Mouse (Mus musculus): ENCODE results near the gene Greb1. TPM values are rescaled to one million over a fixed set of nuclear protein-coding genes. Genes with fewer than 3 reads are reported as not detected.

Gene Greb1
- polyA plus RNA-seq, 2 experiments: 0.41 to 1.1 TPM

DNA sequence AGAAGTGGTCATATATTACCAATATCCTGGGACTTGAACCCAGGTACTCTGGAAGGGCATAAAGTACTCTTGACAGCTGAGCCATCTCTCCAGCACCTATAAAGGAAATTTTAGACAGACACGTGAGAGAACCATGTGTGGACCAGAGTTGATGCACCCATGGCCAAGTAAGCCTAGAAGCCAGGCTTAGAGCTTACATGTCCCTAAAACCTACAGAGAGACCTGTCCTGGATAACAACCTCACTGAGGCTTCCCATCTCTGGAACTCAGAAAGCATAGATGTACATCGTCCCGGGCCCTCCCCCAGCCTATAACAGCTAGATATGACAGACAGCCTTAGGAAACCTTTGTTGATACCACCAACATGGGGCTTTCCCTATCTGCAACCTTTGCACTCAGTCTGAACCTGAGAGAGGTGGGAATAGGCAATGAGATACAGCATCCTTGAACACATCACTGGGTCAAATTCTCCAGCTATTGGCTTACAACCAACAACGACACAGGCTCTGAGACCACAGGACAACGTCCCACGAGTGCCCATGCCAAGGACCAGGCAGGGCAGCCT is 31.0 kb downstream of the Greb1 start:
- ATAC-seq (ENCODE audit: insufficient read depth): peak; percentile 61; the same call in 1 of the 2 replicates
- 57% methylated on average over 6 of the region's 6 CpGs for WGBS (ENCODE audit: insufficient replicate concordance)
- H3K9ac ChIP-seq (replicated peaks): no peak overlapping the region
- H3K27ac ChIP-seq: no peak overlapping the region
- no peak for TF ChIP-seq EP300 (IDR thresholded peaks at IDR 0.05; ENCODE audit: low read depth)
- TF ChIP-seq CTCF (IDR thresholded peaks at IDR 0.05; ENCODE audit: low read depth): no peak
- no peak overlapping the region for H3K4me2 ChIP-seq (ENCODE audit: low read depth)
- H3K36me3 ChIP-seq (replicated peaks; ENCODE audit: control insufficient read depth, insufficient read depth, low read depth): no peaks in the 10 kb centered on the region
- DNase-seq (ENCODE audit: low read depth in 3 of 3, low spot score in 3 of 3): peak in 1 of 3 experiments; percentile 9
- peaks cover 0 to 4% of the 10 kb centered on the region in 2 experiments; a peak in 1 of 4 replicates for H3K4me1 ChIP-seq (replicated peaks; ENCODE audit: control insufficient read depth in 2 of 2, insufficient read depth in 2 of 2, low read length in 1 of 2)
- no peaks in the 10 kb centered on the region for H3K9me3 ChIP-seq (ENCODE audit: control insufficient read depth, low read length)
- no peaks in the 10 kb centered on the region for H3K27me3 ChIP-seq (ENCODE audit: control insufficient read depth, insufficient read depth, low read length)
- H3K4me3 ChIP-seq (ENCODE audit: insufficient read depth in 1 of 2, low read depth in 2 of 2, low read length in 2 of 2): no peak overlapping the region

DNA sequence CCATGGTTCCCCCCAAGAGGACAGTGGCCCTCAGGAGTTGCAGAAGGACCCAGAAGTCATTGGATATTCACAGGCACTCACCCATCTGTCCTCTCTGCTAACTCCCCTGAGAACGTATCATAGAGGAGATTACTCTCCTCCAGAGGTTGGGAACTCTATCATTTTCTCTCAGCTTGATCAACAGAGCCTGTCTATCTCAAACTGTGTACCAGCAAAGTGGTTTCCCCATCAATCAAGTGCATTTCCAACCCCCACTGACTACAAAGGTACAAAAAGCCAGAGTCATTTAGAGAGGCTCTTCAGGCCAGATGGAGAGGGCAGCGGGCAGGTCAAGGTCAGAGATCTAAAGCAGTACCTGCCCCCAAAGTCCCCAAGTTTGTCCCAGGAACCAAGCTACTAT is 32.0 kb downstream of the Greb1 start:
- DNase-seq (ENCODE audit: low read depth in 3 of 3, low spot score in 3 of 3) (peak in 1 of 3 experiments; percentile 3), ATAC-seq (ENCODE audit: insufficient read depth) (no peak)

GRCm38 (mm10) chr12:16768251-16768650 is 32.4 kb downstream of the Greb1 start:
- Histone ChIP-seq H3K9me3 (ENCODE audit: control insufficient read depth, low read length) (no peaks in the 10 kb centered on the region), H3K36me3 (replicated peaks; ENCODE audit: control insufficient read depth, insufficient read depth, low read depth) (no peaks in the 10 kb centered on the region), H3K4me1 (replicated peaks; ENCODE audit: control insufficient read depth in 2 of 2, insufficient read depth in 2 of 2, low read length in 1 of 2) (peaks cover 0 to 4% of the 10 kb centered on the region in 2 experiments; a peak in 1 of 4 replicates), H3K27me3 (ENCODE audit: control insufficient read depth, insufficient read depth, low read length) (no peaks in the 10 kb centered on the region), H3K4me2 (ENCODE audit: low read depth) (no peak overlapping the region), H3K9ac (replicated peaks) (no peak overlapping the region), H3K27ac (no peak overlapping the region), H3K4me3 (ENCODE audit: insufficient read depth in 1 of 2, low read depth in 2 of 2, low read length in 2 of 2) (no peak overlapping the region)
- no peak for DNase-seq (ENCODE audit: low read depth in 3 of 3, low spot score in 3 of 3)
- 47% methylated on average over 3 of the region's 3 CpGs for WGBS (ENCODE audit: insufficient replicate concordance)
- TF ChIP-seq CTCF (IDR thresholded peaks at IDR 0.05; ENCODE audit: low read depth) (no peak), EP300 (IDR thresholded peaks at IDR 0.05; ENCODE audit: low read depth) (no peak)
- no peak for ATAC-seq (ENCODE audit: insufficient read depth)

More for the DNA sequence above, 32.0 kb downstream of the Greb1 start:
- WGBS (ENCODE audit: insufficient replicate concordance): 25% methylated on average over 2 of the region's 2 CpGs
- H3K27ac ChIP-seq: no peak overlapping the region
- H3K9ac ChIP-seq (replicated peaks): no peak overlapping the region
- H3K36me3 ChIP-seq (replicated peaks; ENCODE audit: control insufficient read depth, insufficient read depth, low read depth): no peaks in the 10 kb centered on the region
- no peaks in the 10 kb centered on the region for H3K9me3 ChIP-seq (ENCODE audit: control insufficient read depth, low read length)
- no peak overlapping the region for H3K4me3 ChIP-seq (ENCODE audit: insufficient read depth in 1 of 2, low read depth in 2 of 2, low read length in 2 of 2)
- peaks cover 0 to 4% of the 10 kb centered on the region in 2 experiments; a peak in 1 of 4 replicates for H3K4me1 ChIP-seq (replicated peaks; ENCODE audit: control insufficient read depth in 2 of 2, insufficient read depth in 2 of 2, low read length in 1 of 2)
- no peak for TF ChIP-seq CTCF (IDR thresholded peaks at IDR 0.05; ENCODE audit: low read depth)
- TF ChIP-seq EP300 (IDR thresholded peaks at IDR 0.05; ENCODE audit: low read depth): no peak
- no peaks in the 10 kb centered on the region for H3K27me3 ChIP-seq (ENCODE audit: control insufficient read depth, insufficient read depth, low read length)
- no peak overlapping the region for H3K4me2 ChIP-seq (ENCODE audit: low read depth)

GRCm38 (mm10) chr12:16764776-16765445 is 35.8 kb downstream of the Greb1 start:
- no peak overlapping the region for H3K27ac ChIP-seq
- no peak overlapping the region for H3K9ac ChIP-seq (replicated peaks)
- H3K4me1 ChIP-seq (replicated peaks; ENCODE audit: control insufficient read depth in 2 of 2, insufficient read depth in 2 of 2, low read length in 1 of 2): peaks cover 0 to under 1% of the 10 kb centered on the region in 2 experiments; a peak in 1 of 4 replicates
- H3K27me3 ChIP-seq (ENCODE audit: control insufficient read depth, insufficient read depth, low read length): no peaks in the 10 kb centered on the region
- no peaks in the 10 kb centered on the region for H3K9me3 ChIP-seq (ENCODE audit: control insufficient read depth, low read length)
- WGBS (ENCODE audit: insufficient replicate concordance): 65% methylated on average over 12 of the region's 12 CpGs
- H3K36me3 ChIP-seq (replicated peaks; ENCODE audit: control insufficient read depth, insufficient read depth, low read depth): no peaks in the 10 kb centered on the region
- H3K4me2 ChIP-seq (ENCODE audit: low read depth): no peak overlapping the region
- DNase-seq (ENCODE audit: low read depth in 3 of 3, low spot score in 3 of 3) (no peak), ATAC-seq (ENCODE audit: insufficient read depth) (no peak)
- no peak for TF ChIP-seq EP300 (IDR thresholded peaks at IDR 0.05; ENCODE audit: low read depth)
- TF ChIP-seq CTCF (IDR thresholded peaks at IDR 0.05; ENCODE audit: low read depth): no peak
- no peak overlapping the region for H3K4me3 ChIP-seq (ENCODE audit: insufficient read depth in 1 of 2, low read depth in 2 of 2, low read length in 2 of 2)

DNA sequence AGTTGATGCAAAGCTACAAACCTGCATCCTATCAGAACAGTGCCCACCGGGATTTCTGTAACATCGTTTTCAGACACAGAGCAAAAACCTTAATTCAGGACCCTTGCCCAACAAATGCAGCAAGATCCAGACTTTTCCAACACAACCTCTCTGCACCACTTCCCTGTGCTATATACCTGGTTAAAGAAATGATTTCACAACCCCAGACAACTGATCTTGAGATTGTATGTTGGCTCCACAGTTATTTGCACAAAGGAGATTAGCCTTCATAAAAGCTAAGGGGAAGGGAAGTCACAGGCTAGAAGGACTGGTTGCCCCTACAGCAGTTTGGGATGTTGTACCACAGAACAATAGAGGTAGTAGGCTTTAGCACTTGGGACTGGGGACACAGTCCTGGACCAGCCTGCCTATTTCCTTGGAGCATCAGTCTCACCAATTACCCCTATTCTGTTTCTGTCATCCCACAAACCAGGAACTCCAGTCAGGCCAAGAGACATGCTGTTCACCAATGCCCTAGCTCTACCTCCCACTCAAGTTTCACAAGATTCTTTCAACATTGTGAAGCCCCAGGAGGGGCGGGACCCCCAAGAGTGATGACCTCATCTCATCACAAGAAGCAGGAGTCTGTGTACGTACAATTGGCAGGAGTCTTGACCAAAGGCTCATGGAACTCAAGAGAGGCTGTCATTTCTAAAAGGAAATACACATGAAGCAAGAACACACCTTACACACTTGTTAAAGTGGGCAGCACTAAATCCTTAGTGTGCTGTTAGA is 36.9 kb downstream of the Greb1 start:
- Histone ChIP-seq H3K36me3 (replicated peaks; ENCODE audit: control insufficient read depth, insufficient read depth, low read depth) (no peaks in the 10 kb centered on the region), H3K4me3 (ENCODE audit: insufficient read depth in 1 of 2, low read depth in 2 of 2, low read length in 2 of 2) (no peak overlapping the region), H3K4me2 (ENCODE audit: low read depth) (no peak overlapping the region), H3K9ac (replicated peaks) (no peak overlapping the region), H3K9me3 (ENCODE audit: control insufficient read depth, low read length) (no peaks in the 10 kb centered on the region), H3K4me1 (replicated peaks; ENCODE audit: control insufficient read depth in 2 of 2, insufficient read depth in 2 of 2, low read length in 1 of 2) (no peaks in the 10 kb centered on the region), H3K27me3 (ENCODE audit: control insufficient read depth, insufficient read depth, low read length) (no peaks in the 10 kb centered on the region), H3K27ac (no peak overlapping the region)
- ATAC-seq (ENCODE audit: insufficient read depth): no peak
- DNase-seq (ENCODE audit: low read depth in 3 of 3, low spot score in 3 of 3): no peak
- 69% methylated on average over 4 of the region's 4 CpGs for WGBS (ENCODE audit: insufficient replicate concordance)
- no peak for TF ChIP-seq CTCF (IDR thresholded peaks at IDR 0.05; ENCODE audit: low read depth)
- TF ChIP-seq EP300 (IDR thresholded peaks at IDR 0.05; ENCODE audit: low read depth): no peak

All from liver, embryonic 14.5 days (tissue).